Mouse (Mus musculus): ENCODE data around the gene Abca1.

GRCm38 (mm10) chr4:53124837-53125490 is 34.7 kb downstream of the Abca1 start:
- no peak for TF ChIP-seq POLR2A (IDR thresholded peaks at IDR 0.05; ENCODE audit: low read depth, low read length)
- no peak for TF ChIP-seq CTCF (conservative IDR thresholded peaks at IDR 0.05; ENCODE audit: insufficient read depth, insufficient read length, low read depth, low read length)
